Mouse (Mus musculus) embryonic stem cell, embryonic (primary cell): ENCODE measurements around the gene Gm14525.
"Not testable (repeated sequence)": the region's sequence is repeated elsewhere in the genome, so short reads cannot be mapped to it uniquely, and the experiment has no call there.

Experiments used
- CTCF ChIA-PET, 4 experiments: fragments of 300-600 bp in 2 of 4; fragments of 350-600 bp in 2 of 4; sonication (Branson Sonifier 250); formaldehyde crosslinking; loops; one replicate each; lab custom pipeline; 2022; ENCODE audit warnings: inconsistent platforms in 2 of 4; lab: Charles Lee
- POLR2A ChIA-PET, 4 experiments: fragments of 300-600 bp in 2 of 4; fragments of 350-600 bp in 2 of 4; sonication (Branson Sonifier 250); formaldehyde crosslinking; loops; one replicate each; lab custom pipeline; 2022; ENCODE audit warnings: antibody characterized with exemption in 4 of 4, inconsistent platforms in 1 of 4; lab: Charles Lee

The Gm14525 gene

DNA sequence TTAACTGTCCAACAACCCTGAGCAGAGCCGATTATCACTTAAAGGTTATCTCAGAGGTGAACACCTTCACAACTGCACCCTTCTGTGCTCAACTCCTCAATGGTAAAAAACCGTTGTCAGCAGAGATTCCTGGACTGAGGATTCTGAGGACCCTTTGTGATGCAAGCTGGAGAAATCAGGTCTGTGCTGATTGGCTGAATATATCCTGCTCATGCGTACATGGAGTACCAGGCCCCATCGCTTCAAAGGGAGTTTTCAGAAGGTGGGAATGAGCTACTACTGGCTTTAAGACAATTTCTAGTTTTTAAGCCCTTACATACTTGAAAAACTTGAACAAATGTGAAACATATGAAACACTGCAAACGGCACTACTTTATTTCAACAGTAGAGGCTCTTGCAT, at the start of gene Gm14525:
Gene Gm14525 (minus strand): TSS at position 101 of the 400 bp plus-strand sequence.
- POLR2A ChIA-PET: not testable (repeated sequence)

More for the DNA sequence above, at the start of gene Gm14525:
- CTCF ChIA-PET: not testable (repeated sequence)
